Mouse (Mus musculus): ENCODE results near the gene Wdr95.
"Not testable (repeated sequence)": the region's sequence is repeated elsewhere in the genome, so short reads cannot be mapped to it uniquely, and the experiment has no call there.

The Wdr95 gene

GRCm38 (mm10) chr5:149517116-149517515 lies 11.4 kb upstream of the Wdr95 start:
- DNase-seq = no peak

GRCm38 (mm10) chr5:149520806-149521205 lies 7.7 kb upstream of the Wdr95 start:
- DNase-seq = no peak

GRCm38 (mm10) chr5:149523856-149524241 lies 4.6 kb upstream of the Wdr95 start:
- no peak for DNase-seq

GRCm38 (mm10) chr5:149524242-149524858 lies 4.1 kb upstream of the Wdr95 start:
- peak; percentile 90 for DNase-seq

- no peak for DNase-seq
Observed at GRCm38 (mm10) chr5:149525055-149525785, 3.3 kb upstream of the Wdr95 start.

GRCm38 (mm10) chr5:149526467-149526951 lies 2.0 kb upstream of the Wdr95 start:
- no peak for DNase-seq

GRCm38 (mm10) chr5:149527292-149527691 lies 1.2 kb upstream of the Wdr95 start:
- DNase-seq = not testable (repeated sequence)

- no peak for DNase-seq
Observed at GRCm38 (mm10) chr5:149533847-149534246, 5.4 kb downstream of the Wdr95 start.

GRCm38 (mm10) chr5:149536005-149536404 lies 7.5 kb downstream of the Wdr95 start:
- no peak for DNase-seq

GRCm38 (mm10) chr5:149537796-149538511 lies 9.5 kb downstream of the Wdr95 start:
- peak; percentile 67 for DNase-seq

- no peak for DNase-seq
Observed at GRCm38 (mm10) chr5:149538531-149538930, 10.1 kb downstream of the Wdr95 start.

- no peak for DNase-seq
Observed at GRCm38 (mm10) chr5:149539051-149539450, 10.6 kb downstream of the Wdr95 start.

GRCm38 (mm10) chr5:149551179-149551578 lies 22.7 kb downstream of the Wdr95 start:
- no peak for DNase-seq

GRCm38 (mm10) chr5:149552742-149553141 lies 24.3 kb downstream of the Wdr95 start:
- DNase-seq = peak; percentile 13

GRCm38 (mm10) chr5:149553373-149553772 lies 24.9 kb downstream of the Wdr95 start:
- no peak for DNase-seq

GRCm38 (mm10) chr5:149554397-149554796 lies 25.9 kb downstream of the Wdr95 start:
- DNase-seq = no peak

GRCm38 (mm10) chr5:149560903-149561588 lies 32.6 kb downstream of the Wdr95 start:
- peak; percentile 42 for DNase-seq

- DNase-seq = no peak
Observed at GRCm38 (mm10) chr5:149566026-149566425, 37.5 kb downstream of the Wdr95 start.

GRCm38 (mm10) chr5:149566957-149567356 lies 38.5 kb downstream of the Wdr95 start:
- no peak for DNase-seq

GRCm38 (mm10) chr5:149568993-149569392 lies 40.5 kb downstream of the Wdr95 start:
- no peak for DNase-seq

GRCm38 (mm10) chr5:149576977-149577376 lies 48.5 kb downstream of the Wdr95 start:
- no peak for DNase-seq

- no peak for DNase-seq
Observed at GRCm38 (mm10) chr5:149577449-149577848, 49.0 kb downstream of the Wdr95 start.

- no peak for DNase-seq
Observed at GRCm38 (mm10) chr5:149582642-149583262, 54.3 kb downstream of the Wdr95 start.

Measured in embryo, embryonic 11 days (tissue).